Mouse (Mus musculus): ENCODE results near the gene Katnbl1.
"Not testable (repeated sequence)": the region's sequence is repeated elsewhere in the genome, so short reads cannot be mapped to it uniquely, and the experiment has no call there.

Gene Katnbl1

DNA sequence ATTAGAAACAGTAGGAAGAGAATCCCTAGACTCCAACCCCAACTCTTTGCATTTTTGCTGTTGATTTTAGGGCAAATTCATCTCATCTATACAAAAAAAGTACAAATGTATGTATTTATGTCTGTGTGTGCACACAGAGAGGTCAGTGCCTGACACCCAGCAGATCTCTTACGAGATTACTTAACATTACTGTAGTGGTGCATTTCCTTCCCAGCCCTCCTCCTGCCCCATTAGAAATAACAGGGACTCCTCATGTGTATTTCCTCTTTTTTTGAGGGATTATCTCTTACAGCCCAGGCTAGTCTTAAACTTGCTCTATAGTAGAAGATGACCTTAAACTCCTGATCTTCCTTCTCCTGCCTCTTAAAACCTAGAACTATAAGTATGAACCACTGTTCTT, 13.7 kb downstream of the Katnbl1 start:
- DNase-seq (ENCODE audit: low spot score in 2 of 2): no peak

DNA sequence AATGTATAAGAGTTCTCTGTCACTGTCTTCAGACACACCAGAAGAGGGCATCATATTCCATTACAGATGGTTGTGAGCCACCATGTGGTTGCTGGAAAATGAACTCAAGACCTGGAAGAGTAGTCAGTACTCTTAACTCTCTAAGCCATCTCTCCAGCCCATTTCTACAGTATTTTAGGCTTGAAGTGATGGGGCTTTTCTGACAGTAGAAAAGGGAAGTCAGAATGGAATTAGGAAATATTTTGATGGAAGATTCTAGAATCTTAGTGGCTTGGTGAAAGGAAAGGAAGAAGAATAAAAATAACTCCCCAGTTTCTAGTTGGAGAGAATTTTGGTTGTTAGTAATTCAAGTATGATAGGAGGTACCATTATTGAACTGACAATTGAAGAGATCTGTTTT, 14.9 kb downstream of the Katnbl1 start:
- DNase-seq (ENCODE audit: low spot score in 2 of 2): no peak

DNA sequence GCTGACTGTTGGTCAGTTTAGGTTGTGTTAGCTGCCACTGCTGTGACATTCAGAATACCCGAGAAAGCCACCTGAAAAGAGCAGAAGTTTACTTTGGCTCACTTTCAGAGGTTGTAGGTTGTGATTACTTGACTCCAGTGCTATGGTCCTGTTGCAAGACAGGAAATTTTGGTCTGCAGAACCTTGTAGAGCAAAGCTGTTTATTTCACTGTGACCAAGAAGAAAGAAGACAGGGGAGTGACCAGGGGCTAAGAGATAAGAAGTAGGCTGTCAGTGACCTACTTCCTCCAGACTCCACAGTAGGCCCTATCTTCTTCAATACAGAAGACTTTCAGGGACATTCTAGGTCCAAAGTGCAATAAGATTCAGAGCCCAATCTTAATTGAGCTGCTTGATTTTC, 17.6 kb downstream of the Katnbl1 start:
- DNase-seq (ENCODE audit: low spot score in 2 of 2): no peak

DNA sequence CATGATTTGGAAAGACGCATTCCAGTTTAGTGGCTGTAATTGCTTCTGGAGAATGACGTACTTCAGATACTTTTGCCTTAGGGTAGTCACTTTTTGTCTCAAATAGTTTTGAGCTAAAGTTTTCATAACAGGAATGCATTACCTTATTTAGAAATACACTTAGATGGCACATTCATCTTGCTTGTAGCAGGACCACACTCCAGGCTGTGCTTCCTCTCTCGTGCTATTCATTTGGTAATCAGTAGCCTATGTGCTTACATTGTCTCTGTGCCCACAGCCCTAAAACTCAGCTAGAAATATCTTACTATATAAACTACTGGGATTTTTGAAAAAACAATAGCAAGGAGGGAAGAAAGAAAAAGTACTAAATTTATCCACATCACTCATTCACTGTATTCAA, 28.0 kb downstream of the Katnbl1 start:
- DNase-seq (ENCODE audit: low spot score in 2 of 2): no peak

DNA sequence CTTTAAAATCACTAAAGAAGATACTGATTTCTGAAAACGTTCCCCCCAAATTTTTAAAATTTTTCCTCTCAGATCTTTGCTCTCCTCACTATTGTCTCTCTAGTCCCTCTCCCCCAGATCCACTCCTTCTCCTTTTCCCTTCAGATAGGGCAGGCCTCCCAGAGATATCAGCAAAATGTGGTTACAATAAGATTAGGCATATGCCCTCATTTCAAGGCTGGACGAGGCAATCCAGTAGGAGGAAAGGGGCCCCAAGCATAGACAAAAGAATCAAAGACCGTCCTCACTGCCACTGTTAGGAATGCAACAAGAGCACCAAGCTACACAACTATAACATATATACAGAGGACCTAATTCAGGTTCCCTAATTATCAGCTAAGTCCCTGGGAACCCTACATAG, 46.3 kb downstream of the Katnbl1 start:
- no peak for DNase-seq (ENCODE audit: low spot score in 2 of 2)

DNA sequence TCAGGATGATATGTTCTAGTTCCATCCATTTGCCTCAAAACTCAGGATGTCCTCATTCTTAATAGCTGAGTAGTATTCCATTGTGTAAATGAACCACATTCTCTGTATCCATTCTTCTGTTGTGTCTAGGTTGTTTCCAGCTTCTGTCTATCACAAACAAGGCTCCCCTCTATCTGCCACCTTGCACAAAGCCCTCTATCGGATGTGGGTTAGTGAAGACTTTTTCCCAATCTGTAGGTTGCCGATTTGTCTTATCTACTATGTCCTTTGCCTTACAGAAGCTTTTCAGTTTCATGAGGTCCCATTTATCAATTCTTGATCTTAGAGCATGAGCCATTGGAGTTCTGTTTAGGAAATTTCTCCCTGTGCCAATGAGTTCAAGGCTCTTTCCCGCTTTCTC, 49.5 kb downstream of the Katnbl1 start:
- DNase-seq (ENCODE audit: low spot score in 2 of 2): not testable (repeated sequence)

DNA sequence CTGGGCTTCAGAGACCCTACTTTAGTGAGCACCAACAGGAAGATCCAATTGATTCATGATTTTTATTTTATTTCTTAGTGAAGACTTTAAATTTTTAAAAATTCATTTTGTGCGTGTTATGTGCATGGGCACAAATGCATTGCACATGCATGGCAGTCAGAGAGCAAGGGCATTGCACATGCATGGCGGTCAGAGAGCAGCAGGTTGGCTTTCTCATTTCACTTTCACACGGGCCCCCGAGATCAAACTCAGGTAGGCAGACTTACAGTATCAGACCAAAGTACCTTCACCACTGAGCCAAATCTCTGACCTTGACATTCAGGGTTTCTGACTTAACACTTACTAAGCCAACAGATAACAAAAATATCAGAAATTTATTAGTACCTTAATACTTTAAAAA, 50.7 kb downstream of the Katnbl1 start:
- DNase-seq (ENCODE audit: low spot score in 2 of 2): no peak

DNA sequence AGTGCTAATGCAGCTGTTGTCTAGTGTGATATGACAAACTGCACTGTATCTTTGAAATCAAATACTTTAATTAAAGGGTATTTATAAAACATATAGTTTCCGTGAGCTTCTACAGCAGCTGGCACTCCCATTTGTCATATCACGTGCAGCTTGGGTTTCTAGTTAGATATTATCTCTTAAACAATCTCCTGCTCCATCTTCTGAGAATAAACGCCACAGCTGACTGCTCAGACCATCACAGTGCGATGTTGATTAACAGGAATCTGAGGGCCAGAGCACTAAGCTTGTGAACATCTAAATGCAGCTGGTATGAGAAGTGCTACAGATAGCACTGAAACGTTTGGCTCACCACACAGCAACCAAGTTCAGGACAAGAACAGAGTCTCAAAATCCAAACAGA, 51.4 kb downstream of the Katnbl1 start:
- DNase-seq (ENCODE audit: low spot score in 2 of 2): no peak

DNA sequence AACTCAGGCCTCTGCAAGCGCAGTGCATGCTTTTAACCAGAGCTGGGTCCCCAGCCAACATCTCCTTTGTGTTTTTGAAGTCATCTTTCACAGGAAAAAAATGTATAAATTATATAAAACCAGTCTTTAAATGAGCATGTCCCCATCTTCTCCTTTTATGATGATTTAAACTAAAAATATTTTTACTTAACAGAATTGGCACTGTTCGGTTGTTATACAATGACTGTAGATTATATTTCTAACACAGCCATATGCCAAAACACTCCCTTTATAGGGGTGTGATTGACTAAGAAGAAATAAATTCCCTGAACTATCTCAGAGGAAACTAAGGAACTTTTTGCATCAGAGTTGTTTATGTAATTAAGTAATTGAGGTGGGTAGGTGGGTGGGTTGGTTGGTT, 53.5 kb downstream of the Katnbl1 start:
- no peak for DNase-seq (ENCODE audit: low spot score in 2 of 2)

DNA sequence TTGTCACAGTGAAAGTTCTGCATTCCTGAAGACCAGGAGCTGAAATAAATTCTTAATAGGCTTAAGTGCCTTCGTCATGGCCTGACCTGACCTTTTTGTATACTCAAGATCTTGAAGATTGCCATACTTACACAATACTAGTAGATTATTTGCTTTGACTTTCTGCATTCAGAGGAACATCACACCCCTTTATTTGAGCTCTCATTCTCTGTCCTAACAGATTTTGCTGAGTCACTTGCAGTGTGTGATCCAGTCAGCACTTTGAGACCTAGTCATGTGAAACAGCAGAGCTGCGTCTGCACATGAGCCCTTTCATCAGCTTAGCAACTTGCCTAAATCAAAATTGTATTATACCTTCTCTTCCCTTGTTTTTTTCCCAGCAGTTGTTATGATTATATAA, 54.3 kb downstream of the Katnbl1 start:
- no peak for DNase-seq (ENCODE audit: low spot score in 2 of 2)

DNA sequence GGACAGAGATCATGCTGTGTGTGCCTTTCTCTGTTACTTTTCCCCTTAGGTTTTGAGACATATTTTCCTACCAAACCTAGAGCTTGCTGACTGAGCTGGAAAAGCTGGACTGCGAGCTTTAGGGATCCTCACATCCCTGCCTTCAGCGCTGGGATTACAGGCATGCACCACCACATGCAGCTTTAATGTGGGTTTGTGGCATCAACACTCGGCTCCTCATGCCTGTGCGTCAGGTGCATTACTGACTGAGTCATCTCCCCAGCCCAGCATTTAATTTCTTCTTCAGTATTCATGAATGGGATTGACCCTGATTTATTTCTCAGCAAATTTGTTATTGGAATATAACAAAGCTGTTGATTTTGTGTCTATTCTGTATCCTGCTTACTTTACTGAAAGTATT, 57.3 kb downstream of the Katnbl1 start:
- DNase-seq (ENCODE audit: low spot score in 2 of 2): no peak

DNA sequence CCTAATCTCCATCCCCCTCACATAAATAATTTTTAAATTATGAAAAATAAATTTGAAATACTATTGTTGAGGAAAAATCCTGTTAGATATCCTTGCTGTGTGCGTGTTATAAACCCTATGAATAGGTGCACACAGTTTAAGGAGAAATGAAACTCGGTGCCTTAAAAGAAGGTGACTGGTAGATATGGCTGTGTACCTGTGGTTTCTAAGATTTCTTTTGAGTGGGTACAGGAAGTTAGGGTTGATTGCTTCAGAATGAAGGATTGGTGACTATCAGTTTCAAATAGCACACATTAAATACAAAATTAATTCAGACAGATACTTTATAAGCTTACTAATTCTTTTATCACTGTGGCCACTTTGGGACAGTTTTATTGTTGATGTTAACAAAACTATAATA, 58.6 kb downstream of the Katnbl1 start:
- no peak for DNase-seq (ENCODE audit: low spot score in 2 of 2)

DNA sequence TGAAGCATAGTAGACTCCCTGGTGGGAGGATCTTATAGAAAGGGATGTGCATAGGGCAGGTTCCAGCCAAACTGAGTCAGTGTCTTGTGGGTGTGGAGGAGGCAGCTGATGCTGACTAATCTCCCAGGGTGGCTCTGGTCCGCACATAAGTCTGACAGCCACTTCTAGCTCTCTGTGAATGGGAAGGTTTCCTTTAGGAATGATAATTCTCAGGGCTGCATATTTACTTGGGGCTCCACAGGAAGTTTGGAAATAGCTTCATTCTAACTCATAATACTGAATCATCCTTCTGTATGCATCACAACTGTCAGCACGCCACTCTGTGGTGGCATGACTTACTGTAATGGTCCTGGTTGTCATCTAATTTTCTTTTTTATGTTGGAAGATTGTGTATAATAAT, 64.5 kb downstream of the Katnbl1 start:
- DNase-seq (ENCODE audit: low spot score in 2 of 2): no peak

DNA sequence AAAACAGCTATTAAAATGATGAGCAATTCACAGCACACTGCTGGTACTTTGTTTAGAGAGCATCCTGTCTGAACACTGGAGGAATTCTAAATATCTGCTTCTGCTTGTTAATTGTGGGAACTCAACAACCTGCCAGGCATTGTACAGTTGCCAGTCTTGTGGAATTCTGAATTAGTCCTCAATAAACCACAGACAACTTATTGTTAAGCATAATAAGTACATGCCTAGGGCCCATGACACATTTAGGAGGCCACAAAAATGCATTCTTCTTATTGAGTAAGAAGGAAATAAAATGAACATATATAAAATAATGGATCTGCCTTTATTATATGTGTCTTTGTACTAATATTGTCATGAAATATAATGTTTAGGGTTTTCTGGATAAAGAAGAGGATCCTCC, 66.5 kb downstream of the Katnbl1 start:
- no peak for DNase-seq (ENCODE audit: low spot score in 2 of 2)

DNA sequence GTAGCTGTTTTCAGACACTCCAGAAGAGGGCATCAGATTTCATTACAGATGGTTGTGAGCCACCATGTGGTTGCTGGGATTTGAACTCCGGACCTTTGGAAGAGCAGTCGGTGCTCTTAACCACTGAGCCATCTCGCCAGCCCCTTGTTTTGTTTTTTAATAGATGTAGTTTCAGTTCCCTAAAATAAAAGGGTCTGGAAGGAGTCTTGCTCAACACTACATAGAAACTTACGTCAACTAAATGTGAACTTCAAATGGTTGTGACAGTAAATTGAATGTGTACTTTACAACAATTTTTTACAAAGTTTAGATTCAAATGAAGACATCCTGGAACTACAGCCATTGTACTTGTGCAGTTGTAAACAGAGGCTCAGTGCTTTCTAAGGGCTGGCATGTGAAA, 69.0 kb downstream of the Katnbl1 start:
- not testable (repeated sequence) for DNase-seq (ENCODE audit: low spot score in 2 of 2)

DNA sequence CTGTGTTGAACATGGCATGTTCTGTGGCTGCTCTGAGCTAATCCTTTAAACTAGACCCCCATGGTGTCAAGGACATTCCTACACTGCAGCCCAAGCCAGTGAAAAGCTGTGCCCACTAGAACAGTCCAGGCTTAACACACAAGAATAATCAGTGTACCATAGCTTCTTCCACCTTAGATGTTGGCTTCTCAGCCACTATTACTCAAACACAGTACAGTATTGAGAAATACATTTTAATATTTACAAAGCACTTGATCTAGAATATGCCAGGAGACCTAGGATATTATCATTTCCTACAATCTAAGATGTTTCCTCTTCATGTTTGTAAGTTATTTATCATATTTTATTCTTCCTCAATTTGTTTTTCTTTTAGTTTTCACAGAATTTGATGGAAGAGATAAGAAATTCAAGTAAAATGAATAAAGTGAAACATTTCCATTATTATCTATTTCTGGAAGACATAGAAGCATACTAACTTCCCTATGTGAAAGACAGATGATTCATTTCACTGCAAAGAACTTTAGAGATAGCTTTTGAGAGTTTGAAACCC, 69.6 kb downstream of the Katnbl1 start:
- DNase-seq (ENCODE audit: low spot score in 2 of 2): no peak

DNA sequence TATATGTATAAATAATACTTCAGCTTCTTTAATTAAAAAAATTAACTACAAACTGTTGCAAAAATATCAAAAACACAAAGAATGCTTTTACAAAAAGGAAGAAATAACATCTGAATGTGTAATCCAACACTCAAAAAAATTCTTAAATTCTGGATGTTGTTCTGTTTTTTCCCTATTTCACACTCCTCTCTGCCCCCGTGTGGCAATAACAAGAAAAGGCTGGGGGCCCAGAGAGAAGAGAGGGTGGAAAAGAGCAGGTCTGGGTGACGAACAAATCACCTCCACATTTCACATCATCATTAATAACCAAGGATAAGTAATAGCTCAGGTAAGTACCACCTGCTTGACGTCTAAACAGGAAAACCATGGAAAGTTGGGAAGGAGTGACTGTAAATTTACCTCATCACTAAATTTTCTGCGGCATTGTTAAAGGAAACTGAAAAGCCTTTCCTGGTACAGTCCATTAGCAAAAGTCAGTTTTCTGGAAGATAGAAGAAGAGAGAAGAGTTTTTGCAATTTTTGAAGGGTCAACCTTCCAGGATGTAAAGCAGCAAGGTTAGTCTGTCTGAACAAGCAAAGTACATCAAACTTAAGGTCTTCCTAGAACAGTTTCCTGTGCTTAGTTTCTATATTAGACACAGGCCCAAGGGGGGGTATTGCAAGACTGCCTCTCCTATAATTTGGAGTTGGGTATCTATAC, 70.7 kb downstream of the Katnbl1 start:
- peak in 1 of 2 experiments; percentile 32 for DNase-seq (ENCODE audit: low spot score in 2 of 2)

DNA sequence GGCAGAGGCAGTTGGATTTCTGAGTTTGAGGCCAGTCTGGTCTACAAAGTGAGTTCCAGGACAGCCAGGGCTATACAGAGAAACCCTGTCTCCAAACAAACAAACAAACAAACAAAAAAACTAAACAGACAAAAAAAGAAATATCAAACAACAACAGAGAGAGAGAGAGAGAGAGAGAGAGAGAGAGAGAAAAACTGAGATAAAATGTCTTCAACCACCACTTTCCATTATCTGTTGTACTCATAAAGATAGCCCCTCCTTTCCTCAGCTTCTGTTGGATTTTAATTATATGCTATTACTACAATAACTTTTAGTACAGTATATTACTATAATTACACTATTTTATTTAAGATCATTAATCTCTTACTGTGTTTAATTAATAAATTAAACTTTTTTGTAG, 73.5 kb downstream of the Katnbl1 start:
- not testable (repeated sequence) for DNase-seq (ENCODE audit: low spot score in 2 of 2)

DNA sequence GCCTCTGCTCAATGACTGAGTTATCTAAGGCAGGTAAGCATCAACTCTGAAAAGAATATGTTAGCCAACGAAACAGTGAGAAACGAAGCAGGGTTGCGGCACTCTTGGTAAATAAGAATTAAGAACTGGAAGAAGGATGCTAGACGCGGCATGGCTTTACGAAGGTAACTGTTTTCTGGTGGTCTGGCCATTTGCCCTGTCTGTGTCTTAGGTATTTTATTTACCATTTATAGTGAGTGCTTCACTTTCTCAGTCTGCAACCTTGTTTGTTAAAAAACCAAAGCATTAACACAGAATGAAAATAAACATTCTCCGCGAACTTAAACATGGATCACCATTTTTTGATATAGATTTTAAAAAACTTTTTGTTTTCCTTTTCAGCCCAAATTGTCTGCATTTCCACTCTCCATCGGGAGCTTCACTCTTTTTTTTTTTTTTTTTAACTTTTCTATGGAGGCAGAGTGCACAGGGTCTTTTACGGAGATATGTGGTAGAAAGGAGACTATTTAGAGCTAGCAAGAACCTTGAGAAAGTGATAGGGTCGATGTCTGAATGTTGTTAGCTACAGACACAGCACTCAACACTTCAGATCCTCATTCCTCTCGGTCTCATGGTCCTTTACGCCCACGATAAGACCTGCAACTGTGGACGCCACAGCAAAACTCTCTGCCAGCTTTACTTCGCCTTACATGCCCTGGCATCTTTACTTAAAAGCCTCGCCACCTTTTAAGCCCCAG, 75.3 kb downstream of the Katnbl1 start:
- no peak for DNase-seq (ENCODE audit: low spot score in 2 of 2)

DNA sequence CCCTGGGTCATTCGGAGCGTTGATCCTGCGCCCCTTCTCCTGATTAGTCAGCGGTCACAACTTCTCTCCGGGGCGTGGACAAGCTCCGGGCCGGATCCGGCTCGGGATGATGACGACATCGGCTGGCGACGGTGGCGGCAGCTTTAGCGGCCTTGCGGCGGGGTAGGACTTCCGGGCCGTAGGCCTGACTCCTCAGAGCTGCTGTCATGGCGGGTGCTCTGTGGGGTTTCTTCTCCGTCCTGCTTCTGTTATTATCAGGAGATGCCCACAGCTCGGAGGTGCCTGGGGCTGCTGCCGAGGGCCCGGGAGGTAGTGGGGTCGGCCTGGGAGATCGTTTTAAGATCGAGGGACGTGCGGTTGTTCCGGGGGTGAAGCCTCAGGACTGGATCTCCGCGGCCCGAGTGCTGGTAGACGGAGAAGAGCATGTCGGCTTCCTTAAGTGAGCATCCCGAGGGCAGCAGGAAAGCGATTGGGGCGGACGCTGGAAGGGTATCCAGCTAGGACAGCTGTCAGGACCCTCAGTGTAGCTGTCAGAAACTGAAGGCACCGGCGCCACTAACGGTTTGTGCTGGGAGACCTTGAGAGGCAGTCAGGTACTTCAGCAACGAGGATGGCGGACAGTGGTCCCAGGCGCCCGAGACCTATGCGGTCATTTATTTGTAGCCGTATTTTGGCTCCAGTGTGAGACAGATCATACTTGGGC, 76.0 kb downstream of the Katnbl1 start, which contains the start of gene Emc7:
Gene Emc7 (plus strand): TSS at position 136 of the 703 bp plus-strand sequence.
- DNase-seq (ENCODE audit: low spot score in 2 of 2): peak; percentile 97 to 98

DNA sequence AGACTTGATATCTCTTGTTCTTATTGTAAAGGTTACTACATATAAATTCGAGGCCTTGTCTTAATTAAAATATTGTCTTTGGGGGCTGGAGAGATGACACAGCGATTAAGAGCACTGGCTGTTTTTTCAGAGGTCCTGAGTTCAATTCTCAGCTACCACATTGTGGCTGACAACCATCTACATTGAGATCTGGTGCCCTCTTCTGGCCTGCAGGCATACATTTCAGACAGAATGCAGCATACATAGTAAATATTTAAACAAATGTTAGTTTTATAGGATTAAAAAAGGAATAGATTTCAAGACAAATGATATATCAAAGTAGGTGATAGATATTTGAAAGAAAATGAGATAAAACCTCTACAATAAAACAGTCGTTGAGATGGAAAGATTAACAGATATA, 81.5 kb downstream of the Katnbl1 start:
- DNase-seq (ENCODE audit: low spot score in 2 of 2): no peak

All from right cerebral cortex, postnatal 10 days (tissue).